Mouse (Mus musculus) liver, embryonic 14.5 days (tissue): ENCODE measurements at regions not wholly inside any gene's neighbourhood (a gene's known extent, or its start where the extent isn't known, plus 50 kb on each side); places are given as distances from the start of the nearest gene placed in this dataset.

Experiments used
- ATAC-seq: fragments of 200-750 bp; cut with Nextera tagmentation; 2 replicates; pipeline ENCODE4 v1.8.0; 2017; ENCODE audit warnings: moderate number of reproducible peaks, mild to moderate bottlenecking, moderate library complexity; ENCODE audit not compliant: insufficient read depth
- DNase-seq, 3 experiments: peaks; one replicate each; pipeline ENCODE4 v3.0.0-alpha.2; 2012 to 2013; ENCODE audit warnings: low read depth in 3 of 3, low spot score in 3 of 3
- H3K27ac ChIP-seq: fragments of 300-500 bp; sonication (generic); 2 replicates; pipeline ENCODE4 v1.5.1; 2014; ENCODE audit warnings: moderate library complexity, mild to moderate bottlenecking, control low read depth, inconsistent platforms
- H3K27me3 ChIP-seq: fragments of 300-500 bp; sonication (generic); 2 replicates; pipeline ENCODE4 v1.6.1; 2014; ENCODE audit warnings: mild to moderate bottlenecking, low read length, moderate library complexity; ENCODE audit not compliant: control insufficient read depth, insufficient read depth
- H3K36me3 ChIP-seq: fragments of 300-500 bp; sonication (generic); replicated peaks from 2 replicates; pipeline ENCODE4 v1.6.1; 2014; ENCODE audit warnings: low read depth; ENCODE audit not compliant: control insufficient read depth, insufficient read depth
- H3K4me1 ChIP-seq, 2 experiments: fragments of 200-500 bp in 1 of 2; fragments of 300-500 bp in 1 of 2; sonication (generic) in 1 of 2; replicated peaks; 2 replicates each; pipeline ENCODE4 v1.6.1; 2012 to 2014; ENCODE audit warnings: antibody characterized with exemption in 1 of 2, inconsistent platforms in 1 of 2, low read length in 1 of 2; ENCODE audit not compliant: control insufficient read depth in 2 of 2, insufficient read depth in 2 of 2
- H3K4me2 ChIP-seq: fragments of 300-500 bp; sonication (generic); 2 replicates; pipeline ENCODE4 v1.6.1; 2014; ENCODE audit warnings: low read depth, mild to moderate bottlenecking, control low read depth, moderate library complexity
- H3K4me3 ChIP-seq, 2 experiments: fragments of 200-500 bp in 1 of 2; fragments of 300-500 bp in 1 of 2; sonication (generic) in 1 of 2; 2 replicates each; pipeline ENCODE4 v1.5.1; 2012 to 2014; ENCODE audit warnings: low read depth in 2 of 2, low read length in 2 of 2, mild to moderate bottlenecking in 2 of 2, control low read depth in 1 of 2, inconsistent platforms in 1 of 2, moderate library complexity in 1 of 2; ENCODE audit not compliant: insufficient read depth in 1 of 2
- H3K9ac ChIP-seq: fragments of 300-500 bp; sonication (generic); replicated peaks from 2 replicates; pipeline ENCODE4 v1.6.1; 2014; ENCODE audit warnings: mild to moderate bottlenecking, control low read depth, moderate library complexity
- H3K9me3 ChIP-seq: fragments of 300-500 bp; sonication (generic); 2 replicates; pipeline ENCODE4 v1.6.1; 2016; ENCODE audit warnings: low read length, mixed read lengths; ENCODE audit not compliant: control insufficient read depth
- CTCF ChIP-seq: IDR thresholded peaks from 2 replicates; pipeline ENCODE4 v1.5.1; 2016; ENCODE audit warnings: antibody characterized with exemption, low read depth, control low read depth
- EP300 ChIP-seq: IDR thresholded peaks from 2 replicates; pipeline ENCODE4 v1.6.1; 2016; ENCODE audit warnings: antibody characterized with exemption, low read depth
- WGBS: fragments of 180-500 bp; shearing (Covaris S2); extraction: QIAGEN DNeasy Blood & Tissue Kit; methylation state at CpG from one replicate; pipeline ENCODE4 v1.1.7; 2014; ENCODE audit not compliant: insufficient replicate concordance; 5-methylcytosine and 5-hydroxymethylcytosine counted together

- H3K36me3 ChIP-seq = no peaks in the 10 kb centered on the region
- no peak for DNase-seq
- no peaks in the 10 kb centered on the region for H3K4me1 ChIP-seq
- H3K4me3 ChIP-seq = no peak overlapping the region
- H3K9ac ChIP-seq = no peak overlapping the region
- TF ChIP-seq CTCF (no peak), EP300 (no peak)
- 48% methylated on average over 3 of the region's 3 CpGs for WGBS
- H3K9me3 ChIP-seq = no peaks in the 10 kb centered on the region
- ATAC-seq = no peak
- H3K4me2 ChIP-seq = no peak overlapping the region
- H3K27me3 ChIP-seq = no peaks in the 10 kb centered on the region
- no peak overlapping the region for H3K27ac ChIP-seq
Measured at GRCm38 (mm10) chr3:123999957-124000616, 309.4 kb upstream of the Ndst3 start.

- Histone ChIP-seq H3K27me3 (no peaks in the 10 kb centered on the region), H3K36me3 (no peaks in the 10 kb centered on the region), H3K4me3 (no peak overlapping the region), H3K4me2 (no peak overlapping the region), H3K4me1 (no peaks in the 10 kb centered on the region), H3K9me3 (no peaks in the 10 kb centered on the region), H3K27ac (no peak overlapping the region), H3K9ac (no peak overlapping the region)
- TF ChIP-seq CTCF (no peak), EP300 (no peak)
- WGBS = 21% methylated on average over 1 of the region's 1 CpGs
- no peak for DNase-seq
- ATAC-seq = no peak
Measured at GRCm38 (mm10) chr3:124000883-124001282, 310.2 kb upstream of the Ndst3 start.

- Histone ChIP-seq H3K4me2 (no peak overlapping the region), H3K9ac (no peak overlapping the region), H3K9me3 (no peaks in the 10 kb centered on the region), H3K36me3 (no peaks in the 10 kb centered on the region), H3K27ac (no peak overlapping the region), H3K4me1 (no peaks in the 10 kb centered on the region), H3K4me3 (no peak overlapping the region), H3K27me3 (no peaks in the 10 kb centered on the region)
- DNase-seq (no peak), ATAC-seq (no peak)
- TF ChIP-seq CTCF (no peak), EP300 (no peak)
- 62% methylated on average over 1 of the region's 1 CpGs for WGBS
Measured at GRCm38 (mm10) chr3:124011685-124012084, 309.0 kb upstream of the Tram1l1 start.

- no peak for DNase-seq
- no peak overlapping the region for H3K27ac ChIP-seq
- 70% methylated on average over 1 of the region's 1 CpGs for WGBS
- no peak overlapping the region for H3K4me3 ChIP-seq
- H3K27me3 ChIP-seq = no peaks in the 10 kb centered on the region
- no peak overlapping the region for H3K9ac ChIP-seq
- H3K9me3 ChIP-seq = no peaks in the 10 kb centered on the region
- ATAC-seq = no peak
- H3K36me3 ChIP-seq = no peaks in the 10 kb centered on the region
- H3K4me1 ChIP-seq = no peaks in the 10 kb centered on the region
- no peak overlapping the region for H3K4me2 ChIP-seq
- TF ChIP-seq CTCF (no peak), EP300 (no peak)
Measured at GRCm38 (mm10) chr3:124018618-124019017, 302.0 kb upstream of the Tram1l1 start.

- no peak overlapping the region for H3K27ac ChIP-seq
- no peaks in the 10 kb centered on the region for H3K36me3 ChIP-seq
- WGBS = 61% methylated on average over 4 of the region's 4 CpGs
- H3K9me3 ChIP-seq = no peaks in the 10 kb centered on the region
- H3K4me2 ChIP-seq = no peak overlapping the region
- H3K4me1 ChIP-seq = no peaks in the 10 kb centered on the region
- DNase-seq (no peak), ATAC-seq (no peak)
- no peak overlapping the region for H3K9ac ChIP-seq
- H3K4me3 ChIP-seq = no peak overlapping the region
- no peaks in the 10 kb centered on the region for H3K27me3 ChIP-seq
- TF ChIP-seq CTCF (no peak), EP300 (no peak)
Measured at GRCm38 (mm10) chr3:124026188-124026587, 294.5 kb upstream of the Tram1l1 start.
